Mouse (Mus musculus) bone marrow macrophage, adult 2 months (primary cell): ENCODE measurements around the gene Trim6. TPM values are rescaled to one million over a fixed set of nuclear protein-coding genes. Genes with fewer than 3 reads are reported as not detected.
"Not testable (repeated sequence)": the region's sequence is repeated elsewhere in the genome, so short reads cannot be mapped to it uniquely, and the experiment has no call there.

Source experiments
- H3K27ac ChIP-seq: 2 replicates; pipeline ENCODE4 v1.5.1; 2012; ENCODE audit warnings: low read depth, low read length; ENCODE audit not compliant: insufficient read depth
- H3K4me1 ChIP-seq: 2 replicates; pipeline ENCODE4 v1.6.1; 2012; ENCODE audit warnings: low read length; ENCODE audit not compliant: control insufficient read depth, insufficient read depth
- H3K4me3 ChIP-seq: 2 replicates; pipeline ENCODE4 v1.5.1; 2012; ENCODE audit warnings: mild to moderate bottlenecking, low read length, moderate library complexity; ENCODE audit not compliant: insufficient read depth
- CTCF ChIP-seq: IDR thresholded peaks from 2 replicates; pipeline ENCODE4 v1.5.1; 2012; ENCODE audit warnings: low read depth, mild to moderate bottlenecking, low read length, moderate library complexity
- POLR2A ChIP-seq: IDR thresholded peaks from 2 replicates; pipeline ENCODE4 v1.6.1; 2012; ENCODE audit warnings: mild to moderate bottlenecking, low read depth, low read length, borderline replicate concordance
- polyA plus RNA-seq: library from polyadenylated mRNA; stranded (reverse); fragments of >200 nt; gene quantifications from 2 replicates; pipeline ENCODE4 v1.2.4, GENCODE M21; 2012; ENCODE audit not compliant: missing spikeins, insufficient read depth, insufficient read length

Trim6 gene
- polyA plus RNA-seq, 1 experiment: 1.7 TPM

GRCm38 (mm10) chr7:104216011-104216535 lies 2.5 kb upstream of the Trim6 start:
- Histone ChIP-seq H3K27ac (no peak overlapping the region), H3K4me1 (no peaks in the 10 kb centered on the region), H3K4me3 (no peak overlapping the region)
- TF ChIP-seq CTCF: no peak

GRCm38 (mm10) chr7:104217881-104218280 lies 712 bp upstream of the Trim6 start:
- Histone ChIP-seq H3K27ac (no peak overlapping the region), H3K4me1 (no peaks in the 10 kb centered on the region), H3K4me3 (no peak overlapping the region)
- TF ChIP-seq POLR2A (no peak), CTCF (no peak)

GRCm38 (mm10) chr7:104231203-104231602 lies 12.6 kb downstream of the Trim6 start:
- H3K4me1 ChIP-seq: no peaks in the 10 kb centered on the region
- TF ChIP-seq POLR2A (no peak), CTCF (peak; percentile 67)
- H3K4me3 ChIP-seq: no peak overlapping the region
- H3K27ac ChIP-seq: no peak overlapping the region

- TF ChIP-seq POLR2A (no peak), CTCF (no peak)
- no peak overlapping the region for H3K4me3 ChIP-seq
- 0 out of 2 replicates have a peak, but pooled peaks cover 2% of the 10 kb centered on the region for H3K4me1 ChIP-seq
- no peak overlapping the region for H3K27ac ChIP-seq
Measured at GRCm38 (mm10) chr7:104240857-104241256, 22.3 kb downstream of the Trim6 start.

- no peak overlapping the region for H3K27ac ChIP-seq
Measured at GRCm38 (mm10) chr7:104243616-104244015, 25.0 kb downstream of the Trim6 start.

GRCm38 (mm10) chr7:104244287-104245181 lies 25.9 kb downstream of the Trim6 start, which contains the start of gene Trim34a:
Trim34a (plus strand) TSS chr7:104244457.
- TF ChIP-seq POLR2A (no peak), CTCF (no peak)
- H3K4me3 ChIP-seq: peak within 1 kb of the TSS; percentile 82
- H3K27ac ChIP-seq: peak within 1 kb of the TSS; percentile 29
- 0 out of 2 replicates have a peak, but pooled peaks cover 2% of the 10 kb centered on the region for H3K4me1 ChIP-seq

More at GRCm38 (mm10) chr7:104243616-104244015, 25.0 kb downstream of the Trim6 start:
- no peak for TF ChIP-seq CTCF
- no peak for TF ChIP-seq POLR2A
- Histone ChIP-seq H3K4me1 (0 out of 2 replicates have a peak, but pooled peaks cover 2% of the 10 kb centered on the region), H3K4me3 (no peak overlapping the region)

- H3K4me1 ChIP-seq, H3K4me3 ChIP-seq, H3K27ac ChIP-seq: not testable (repeated sequence)
Measured at GRCm38 (mm10) chr7:104260380-104260779, 41.8 kb downstream of the Trim6 start.

- H3K27ac ChIP-seq: not testable (repeated sequence)
Measured at GRCm38 (mm10) chr7:104265335-104265734, 46.7 kb downstream of the Trim6 start.

GRCm38 (mm10) chr7:104279361-104279760 lies 60.8 kb downstream of the Trim6 start:
- H3K4me1 ChIP-seq, H3K27ac ChIP-seq, H3K4me3 ChIP-seq: not testable (repeated sequence)

More at GRCm38 (mm10) chr7:104265335-104265734, 46.7 kb downstream of the Trim6 start:
- H3K4me1 ChIP-seq, H3K4me3 ChIP-seq: not testable (repeated sequence)

Other genes starting within 250 kb of the Trim6 start
- 0.13 TPM in 1 of 2 replicates, not detected in the other for gene Olfr635, start 247.6 kb upstream of the Trim6 start, polyA plus RNA-seq
- not detected in 2 replicates for gene Olfr638, start 220.0 kb upstream of the Trim6 start, polyA plus RNA-seq
- gene Olfr639, start 201.5 kb upstream of the Trim6 start, polyA plus RNA-seq: 0.12 TPM in 1 of 2 replicates, not detected in the other
- gene Olfr640, start 193.2 kb upstream of the Trim6 start, polyA plus RNA-seq: not detected in 2 replicates
- gene Olfr641, start 183.3 kb upstream of the Trim6 start, polyA plus RNA-seq: not detected in 2 replicates
- gene Olfr642, start 166.1 kb upstream of the Trim6 start, polyA plus RNA-seq: 0.17 TPM in 1 of 2 replicates, not detected in the other
- gene 4930516K23Rik, start 157.3 kb upstream of the Trim6 start, polyA plus RNA-seq: not detected in 2 replicates
- gene Olfr644, start 146.9 kb upstream of the Trim6 start, polyA plus RNA-seq: not detected in 2 replicates
- not detected in 2 replicates for gene Olfr645, start 133.3 kb upstream of the Trim6 start, polyA plus RNA-seq
- gene Olfr646, start 113.9 kb upstream of the Trim6 start, polyA plus RNA-seq: not detected in 2 replicates
- not detected in 2 replicates for gene Ubqln5, start 89.0 kb upstream of the Trim6 start, polyA plus RNA-seq
- not detected in 2 replicates for gene Olfr643, start 81.4 kb upstream of the Trim6 start, polyA plus RNA-seq
- gene Ubqln3, start 75.5 kb upstream of the Trim6 start, polyA plus RNA-seq: not detected in 2 replicates
- gene Ubqlnl, start 68.2 kb upstream of the Trim6 start, polyA plus RNA-seq: not detected in 2 replicates
- not detected in 2 replicates for gene Olfm5, start 54.0 kb upstream of the Trim6 start, polyA plus RNA-seq
- gene Olfr648, start 35.4 kb upstream of the Trim6 start, polyA plus RNA-seq: not detected in 2 replicates
- not detected in 2 replicates for gene Olfr649, start 22.8 kb upstream of the Trim6 start, polyA plus RNA-seq
- 50.1 and 53.9 TPM in 2 replicates for gene Trim34a, start 25.7 kb downstream of the Trim6 start, polyA plus RNA-seq
- gene Trim5, start 69.3 kb downstream of the Trim6 start, polyA plus RNA-seq: 14.9 and 15.9 TPM in 2 replicates
- gene Trim12a, start 96.7 kb downstream of the Trim6 start, polyA plus RNA-seq: 70.6 and 78.1 TPM in 2 replicates
- gene Trim34b, start 110.7 kb downstream of the Trim6 start, polyA plus RNA-seq: 2.5 TPM in 1 of 2 replicates, not detected in the other
- gene Trim12c, start 134.6 kb downstream of the Trim6 start, polyA plus RNA-seq: 29.4 and 30.3 TPM in 2 replicates
- gene Trim30b, start 151.1 kb downstream of the Trim6 start, polyA plus RNA-seq: 3.0 and 3.3 TPM in 2 replicates
- gene Trim30c, start 182.0 kb downstream of the Trim6 start, polyA plus RNA-seq: 7.6 and 9.4 TPM in 2 replicates
- gene Trim30a, start 246.4 kb downstream of the Trim6 start, polyA plus RNA-seq: 145 and 153 TPM in 2 replicates